Mouse (Mus musculus) urinary bladder, postnatal 10 days (tissue): ENCODE results near the gene C2.

ENCODE experiments used
- DNase-seq: peaks from one replicate; pipeline ENCODE4 v3.0.0; 2022; ENCODE audit warnings: low spot score

Gene C2

GRCm38 (mm10) chr17:34879336-34879879 lies 18.7 kb downstream of the C2 start, which contains the start of gene Zbtb12:
Gene Zbtb12 (plus strand): TSS chr17:34879483.
- DNase-seq, result no peak

- DNase-seq, result no peak
Measured at GRCm38 (mm10) chr17:34874321-34874720, 23.7 kb downstream of the C2 start.

GRCm38 (mm10) chr17:34865981-34866380 lies 32.1 kb downstream of the C2 start:
- DNase-seq, result no peak

GRCm38 (mm10) chr17:34862416-34863081 lies 35.5 kb downstream of the C2 start, which contains the start of gene Cfb:
Gene Cfb (minus strand): TSS chr17:34862518.
- DNase-seq, result no peak

- no peak for DNase-seq
Measured at GRCm38 (mm10) chr17:34861704-34862415, 36.2 kb downstream of the C2 start.

GRCm38 (mm10) chr17:34860514-34860913 lies 37.6 kb downstream of the C2 start:
- DNase-seq, result no peak

- no peak for DNase-seq
Measured at GRCm38 (mm10) chr17:34858670-34859069, 39.4 kb downstream of the C2 start.

GRCm38 (mm10) chr17:34855825-34856224 lies 42.2 kb downstream of the C2 start:
- DNase-seq, result no peak

- DNase-seq, result no peak
Measured at GRCm38 (mm10) chr17:34854761-34855160, 43.3 kb downstream of the C2 start.

- no peak for DNase-seq
Measured at GRCm38 (mm10) chr17:34853511-34853910, 44.6 kb downstream of the C2 start.

- no peak for DNase-seq
Measured at GRCm38 (mm10) chr17:34850517-34851125, 47.4 kb downstream of the C2 start.

GRCm38 (mm10) chr17:34849722-34850516 lies 48.1 kb downstream of the C2 start, which contains the start of the genes Skiv2l and Nelfe:
Gene Skiv2l (minus strand): TSS chr17:34850210.
Gene Nelfe (plus strand): TSS chr17:34850391.
- peak; percentile 92 for DNase-seq

- DNase-seq, result no peak
Measured at GRCm38 (mm10) chr17:34847615-34848014, 50.5 kb downstream of the C2 start.

GRCm38 (mm10) chr17:34847192-34847591 lies 50.9 kb downstream of the C2 start:
- no peak for DNase-seq

- DNase-seq, result no peak
Measured at GRCm38 (mm10) chr17:34844884-34845283, 53.2 kb downstream of the C2 start.

- no peak for DNase-seq
Measured at GRCm38 (mm10) chr17:34840736-34841307, 57.2 kb downstream of the C2 start.

- DNase-seq, result no peak
Measured at GRCm38 (mm10) chr17:34838785-34839184, 59.3 kb downstream of the C2 start.

GRCm38 (mm10) chr17:34837464-34838324 lies 60.4 kb downstream of the C2 start:
- DNase-seq, result no peak

GRCm38 (mm10) chr17:34836856-34837221 lies 61.2 kb downstream of the C2 start, which contains the start of the genes Stk19 and Dxo:
Gene Stk19 (minus strand): TSS chr17:34836945.
Gene Dxo (plus strand): TSS chr17:34837019.
- DNase-seq, result peak; percentile 88

- DNase-seq, result no peak
Measured at GRCm38 (mm10) chr17:34836155-34836855, 61.8 kb downstream of the C2 start.
